Comparison of ENCODE assay signal across 25 mouse cellular contexts in genomic region chrX:168920942-168921341, GRCm38 (mm10).
A peak's percentile ranks its signal among the peaks of the same experiment; 100 is the strongest.
DNase-seq lines count a peak whose midpoint lies in the region; ATAC-seq and TF ChIP-seq lines count a peak whose summit lies in the region.
"Had no signal": no experiment of that assay in that cellular context is flagged by ENCODE, and none has a peak within 500 bp of the region (broad histone marks: within the 10 kb centered on the region; RNA-seq: fewer than 3 reads in every experiment).

No protein-coding gene starts in this region.

- TF ChIP-seq POLR2A in heart, adult 2 months (IDR thresholded peaks at IDR 0.05; ENCODE audit: insufficient read depth, low read depth, low read length): no peak
- TF ChIP-seq POLR2A in liver, adult 2 months (IDR thresholded peaks at IDR 0.05; ENCODE audit: extremely low read depth, insufficient read depth, low read length): no peak

- no peak overlapping the region for H3K4me2 ChIP-seq in liver, embryonic 11.5 days
- H3K4me2 ChIP-seq in stomach, postnatal 0 days (replicated peaks; ENCODE audit: low read depth): no peak overlapping the region
- H3K4me2 ChIP-seq: embryonic facial prominence, embryonic 12.5 days; embryonic facial prominence, embryonic 15.5 days; heart, embryonic 13.5 days; hindbrain, embryonic 14.5 days had no signal

- H3K36me3 ChIP-seq in heart, adult 2 months (ENCODE audit: control insufficient read depth, insufficient read depth, low read length): no peaks in the 10 kb centered on the region
- H3K36me3 ChIP-seq in liver, adult 2 months (ENCODE audit: control insufficient read depth, insufficient read depth, low read length): no peaks in the 10 kb centered on the region
- no peaks in the 10 kb centered on the region for H3K36me3 ChIP-seq in liver, embryonic 11.5 days (ENCODE audit: control insufficient read depth, insufficient read depth, low read length)
- no peaks in the 10 kb centered on the region for H3K36me3 ChIP-seq in stomach, postnatal 0 days (ENCODE audit: control insufficient read depth, insufficient read depth, low read length)
- H3K36me3 ChIP-seq: embryonic facial prominence, embryonic 12.5 days; embryonic facial prominence, embryonic 15.5 days; heart, embryonic 10.5 days; heart, embryonic 13.5 days had no signal

- TF ChIP-seq EP300 in heart, adult 2 months (IDR thresholded peaks at IDR 0.05; ENCODE audit: insufficient read depth, low read depth, low read length): no peak
- TF ChIP-seq EP300 in stomach, postnatal 0 days (optimal IDR thresholded peaks at IDR 0.05): no peak

- no peak overlapping the region for H3K27ac ChIP-seq in heart, adult 2 months
- no peak overlapping the region for H3K27ac ChIP-seq in liver, adult 2 months (replicated peaks; ENCODE audit: insufficient read depth, low read depth, low read length)
- H3K27ac ChIP-seq in liver, embryonic 11.5 days (ENCODE audit: low read depth, low read length): no peak overlapping the region
- H3K27ac ChIP-seq in stomach, postnatal 0 days (replicated peaks): no peak overlapping the region
- H3K27ac ChIP-seq: embryonic facial prominence, embryonic 12.5 days; embryonic facial prominence, embryonic 15.5 days; heart, embryonic 10.5 days; heart, embryonic 13.5 days; hindbrain, embryonic 14.5 days; hindbrain, postnatal 0 days had no signal

- H3K4me3 ChIP-seq in heart, adult 2 months: no peak overlapping the region
- no peak overlapping the region for H3K4me3 ChIP-seq in liver, adult 2 months (ENCODE audit: insufficient read depth, low read depth, low read length)
- H3K4me3 ChIP-seq in liver, embryonic 11.5 days (ENCODE audit: low read depth, low read length): no peak overlapping the region
- H3K4me3 ChIP-seq in stomach, postnatal 0 days (ENCODE audit: low read depth, low read length): no peak overlapping the region
- H3K4me3 ChIP-seq: embryonic facial prominence, embryonic 12.5 days; embryonic facial prominence, embryonic 15.5 days; heart, embryonic 10.5 days; heart, embryonic 13.5 days had no signal

- no peak for DNase-seq in heart, adult 2 months
- no peak for DNase-seq in heart, postnatal 25 days (ENCODE audit: low spot score)
- peak; percentile 17 for DNase-seq in kidney, adult 9 months
- no peak for DNase-seq in kidney, postnatal 4 days
- DNase-seq in liver, adult 2 months (ENCODE audit: extremely low read depth, low read depth, low spot score): peak; percentile 10
- DNase-seq in liver, embryonic 11.5 days (ENCODE audit: low spot score): no peak
- no peak for DNase-seq in stomach, postnatal 0 days (ENCODE audit: low spot score)
- no peak for DNase-seq in neural tube, embryonic 10.5 days (ENCODE audit: extremely low spot score, low spot score)
- DNase-seq: adrenal gland, adult 2 months; adrenal gland, postnatal 14 days; cerebellum, adult 11 months; cerebellum, adult 2 months; cerebellum, adult 9-11 months; cerebellum, postnatal 25 days; forebrain, postnatal 0 days; gastrocnemius, postnatal 14 days; heart, postnatal 4 days had no signal

- H3K9ac ChIP-seq in heart, adult 2 months (ENCODE audit: low read depth, low read length): no peak overlapping the region
- no peak overlapping the region for H3K9ac ChIP-seq in liver, adult 2 months (ENCODE audit: low read depth, low read length)
- H3K9ac ChIP-seq in liver, embryonic 11.5 days (ENCODE audit: low read depth, low read length): no peak overlapping the region
- no peak overlapping the region for H3K9ac ChIP-seq in stomach, postnatal 0 days (ENCODE audit: low read length)
- H3K9ac ChIP-seq: embryonic facial prominence, embryonic 12.5 days; embryonic facial prominence, embryonic 15.5 days; forebrain, postnatal 0 days; heart, embryonic 13.5 days; hindbrain, embryonic 14.5 days had no signal

- H3K4me1 ChIP-seq in heart, adult 2 months (ENCODE audit: control insufficient read depth, insufficient read depth, low read length): no peaks in the 10 kb centered on the region
- H3K4me1 ChIP-seq in liver, adult 2 months (ENCODE audit: control insufficient read depth, insufficient read depth, low read length): no peaks in the 10 kb centered on the region
- no peaks in the 10 kb centered on the region for H3K4me1 ChIP-seq in liver, embryonic 11.5 days (replicated peaks; ENCODE audit: control insufficient read depth, insufficient read depth, low read length)
- no peaks in the 10 kb centered on the region for H3K4me1 ChIP-seq in stomach, postnatal 0 days (replicated peaks; ENCODE audit: control insufficient read depth, insufficient read depth)
- H3K4me1 ChIP-seq: embryonic facial prominence, embryonic 12.5 days; embryonic facial prominence, embryonic 15.5 days; heart, embryonic 10.5 days; heart, embryonic 13.5 days had no signal

- WGBS in heart, adult 2 months: 60% methylated on average over 2 of the region's 2 CpGs
- 52% methylated on average over 2 of the region's 2 CpGs for WGBS in liver, adult 2 months
- WGBS in liver, embryonic 11.5 days: 71% methylated on average over 2 of the region's 2 CpGs
- WGBS in stomach, postnatal 0 days: 66% methylated on average over 2 of the region's 2 CpGs

- ATAC-seq in liver, embryonic 11.5 days (replicated peaks; ENCODE audit: low FRiP score): no peak
- ATAC-seq in stomach, postnatal 0 days (ENCODE audit: low FRiP score, low TSS enrichment): no peak
- ATAC-seq: CD4-positive, CD25-positive, alpha-beta regulatory T cell, adult 4 months; forebrain, embryonic 14.5 days; forebrain, postnatal 0 days; hindbrain, postnatal 0 days had no signal

- peak; percentile 56 for TF ChIP-seq CTCF in heart, adult 2 months (IDR thresholded peaks at IDR 0.05)
- no peak for TF ChIP-seq CTCF in liver, adult 2 months (IDR thresholded peaks at IDR 0.05; ENCODE audit: low read depth, low read length)
- peak; percentile 53 for TF ChIP-seq CTCF in stomach, postnatal 0 days (IDR thresholded peaks at IDR 0.05; ENCODE audit: low read depth)

- no peaks in the 10 kb centered on the region for H3K27me3 ChIP-seq in heart, adult 2 months (ENCODE audit: control insufficient read depth, insufficient read depth, low read length)
- H3K27me3 ChIP-seq in liver, adult 2 months (ENCODE audit: control insufficient read depth, insufficient read depth, low read length): no peaks in the 10 kb centered on the region
- no peaks in the 10 kb centered on the region for H3K27me3 ChIP-seq in liver, embryonic 11.5 days (replicated peaks; ENCODE audit: control insufficient read depth, insufficient read depth, low read length)
- H3K27me3 ChIP-seq in stomach, postnatal 0 days (ENCODE audit: control insufficient read depth, insufficient read depth, low read length): no peaks in the 10 kb centered on the region
- H3K27me3 ChIP-seq: embryonic facial prominence, embryonic 12.5 days; embryonic facial prominence, embryonic 15.5 days; heart, embryonic 13.5 days had no signal

- no peaks in the 10 kb centered on the region for H3K9me3 ChIP-seq in liver, embryonic 11.5 days (ENCODE audit: control insufficient read depth, low read length)
- H3K9me3 ChIP-seq in stomach, postnatal 0 days (ENCODE audit: control insufficient read depth, low read length): no peaks in the 10 kb centered on the region
- H3K9me3 ChIP-seq: embryonic facial prominence, embryonic 12.5 days; embryonic facial prominence, embryonic 15.5 days; heart, embryonic 10.5 days; heart, embryonic 13.5 days had no signal

- H3K79me2 ChIP-seq in heart, adult 2 months (replicated peaks; ENCODE audit: control insufficient read depth, insufficient read depth, low read length): no peaks in the 10 kb centered on the region
- H3K79me2 ChIP-seq in liver, adult 2 months (ENCODE audit: control insufficient read depth, insufficient read depth, low read length): no peaks in the 10 kb centered on the region

- intact Hi-C loops in heart, adult 2 months (cut with DNase I): no loop called here
- intact Hi-C loops in heart, postnatal 25 days (cut with DNase I): no loop called here

Comparison
In these comparisons a context has a peak if more than half of its experiments do, and no peak if none do; other contexts are left out.
1. DNase-seq: peak in kidney, adult 9 months (single experiment) and liver, adult 2 months (single experiment); none in heart, adult 2 months (0 of 2), heart, postnatal 25 days (single experiment), kidney, postnatal 4 days (0 of 2), liver, embryonic 11.5 days (single experiment), stomach, postnatal 0 days (single experiment) and neural tube, embryonic 10.5 days (single experiment).